Mouse (Mus musculus) midbrain, embryonic 12.5 days (tissue): ENCODE data around the gene Glrx5. TPM values are rescaled to one million over a fixed set of nuclear protein-coding genes. Genes with fewer than 3 reads are reported as not detected.

ENCODE experiments used
- ATAC-seq: fragments of 200-750 bp; cut with Nextera tagmentation; 2 replicates; pipeline ENCODE4 v1.8.0; 2017; ENCODE audit warnings: low read depth, moderate TSS enrichment, moderate library complexity; ENCODE audit not compliant: low FRiP score
- H3K27ac ChIP-seq: fragments of 300-500 bp; sonication (generic); replicated peaks from 2 replicates; pipeline ENCODE4 v1.5.1; 2016; ENCODE audit warnings: mild to moderate bottlenecking
- H3K27me3 ChIP-seq: fragments of 300-500 bp; sonication (generic); 2 replicates; pipeline ENCODE4 v1.6.1; 2016; ENCODE audit warnings: mild to moderate bottlenecking
- H3K36me3 ChIP-seq: fragments of 300-500 bp; sonication (generic); 2 replicates; pipeline ENCODE4 v1.6.1; 2016
- H3K4me1 ChIP-seq: fragments of 300-500 bp; sonication (generic); 2 replicates; pipeline ENCODE4 v1.6.1; 2016
- H3K4me2 ChIP-seq: fragments of 300-500 bp; sonication (generic); replicated peaks from 2 replicates; pipeline ENCODE4 v1.6.1; 2016; ENCODE audit warnings: mild to moderate bottlenecking, moderate library complexity
- H3K4me3 ChIP-seq: fragments of 300-500 bp; sonication (generic); 2 replicates; pipeline ENCODE4 v1.5.1; 2016; ENCODE audit warnings: mild to moderate bottlenecking
- H3K9ac ChIP-seq: fragments of 300-500 bp; sonication (generic); replicated peaks from 2 replicates; pipeline ENCODE4 v1.6.1; 2016; ENCODE audit warnings: mild to moderate bottlenecking, moderate library complexity
- H3K9me3 ChIP-seq: fragments of 300-500 bp; sonication (generic); 2 replicates; pipeline ENCODE4 v1.6.1; 2016; ENCODE audit warnings: mild to moderate bottlenecking
- WGBS: fragments of 180-500 bp; shearing (Covaris S2); methylation state at CpG from one replicate; pipeline ENCODE4 v1.1.7; 2016; 5-methylcytosine and 5-hydroxymethylcytosine counted together
- microRNA-seq: library from miRNA; unstranded; fragments of <30 nt; microRNA quantifications from one replicate; pipeline ENCODE4, GENCODE M21; 2017
- polyA plus RNA-seq: library from polyadenylated mRNA; unstranded; fragments of >200 nt; fragmentation: Nextera tagmentation; extraction: Ambion mirVana; gene quantifications from 2 replicates; pipeline ENCODE4 v1.2.1, GENCODE M21; 2016

Gene Glrx5
- polyA plus RNA-seq, 1 experiment from 2014 or later = 161 TPM

DNA sequence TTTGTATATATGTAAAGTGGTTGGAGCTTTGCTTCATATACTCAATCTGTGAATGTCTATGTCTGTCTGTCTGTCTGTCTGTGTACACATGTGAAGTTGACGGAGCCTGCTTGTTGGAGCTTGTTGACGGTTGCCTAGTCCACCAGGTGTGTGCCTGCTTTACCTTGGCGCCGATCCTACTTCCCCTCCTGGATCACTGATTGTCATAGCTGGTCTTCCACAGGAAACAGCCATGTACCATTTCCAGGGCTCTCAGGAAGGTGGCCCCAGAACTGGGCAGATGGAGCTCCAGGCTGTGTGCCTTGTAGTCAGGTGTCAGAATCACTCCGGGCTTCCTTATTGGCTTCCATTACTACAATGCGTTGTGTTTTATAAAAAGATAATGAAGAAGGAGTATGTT lies 54.3 kb downstream of the Glrx5 start:
- ATAC-seq = no peak
- Histone ChIP-seq H3K4me2 (no peak overlapping the region), H3K4me3 (no peak overlapping the region), H3K27ac (no peak overlapping the region), H3K36me3 (no peaks in the 10 kb centered on the region), H3K4me1 (peaks cover 5% of the 10 kb centered on the region; the same call in 1 of the 2 replicates), H3K27me3 (peaks cover 9% of the 10 kb centered on the region; the same call in 1 of the 2 replicates), H3K9ac (no peak overlapping the region), H3K9me3 (no peaks in the 10 kb centered on the region)
- 98% methylated on average over 6 of the region's 6 CpGs for WGBS

- Histone ChIP-seq H3K27ac (no peak overlapping the region), H3K27me3 (peaks cover 9% of the 10 kb centered on the region; the same call in 1 of the 2 replicates), H3K4me1 (peaks cover 5% of the 10 kb centered on the region; the same call in 1 of the 2 replicates), H3K36me3 (no peaks in the 10 kb centered on the region), H3K9me3 (no peaks in the 10 kb centered on the region), H3K4me2 (no peak overlapping the region), H3K4me3 (no peak overlapping the region), H3K9ac (no peak overlapping the region)
- no peak for ATAC-seq
- WGBS = 78% methylated on average over 3 of the region's 3 CpGs
These were observed 54.9 kb downstream of the Glrx5 start for GRCm38 (mm10) chr12:105087353-105087752.

DNA sequence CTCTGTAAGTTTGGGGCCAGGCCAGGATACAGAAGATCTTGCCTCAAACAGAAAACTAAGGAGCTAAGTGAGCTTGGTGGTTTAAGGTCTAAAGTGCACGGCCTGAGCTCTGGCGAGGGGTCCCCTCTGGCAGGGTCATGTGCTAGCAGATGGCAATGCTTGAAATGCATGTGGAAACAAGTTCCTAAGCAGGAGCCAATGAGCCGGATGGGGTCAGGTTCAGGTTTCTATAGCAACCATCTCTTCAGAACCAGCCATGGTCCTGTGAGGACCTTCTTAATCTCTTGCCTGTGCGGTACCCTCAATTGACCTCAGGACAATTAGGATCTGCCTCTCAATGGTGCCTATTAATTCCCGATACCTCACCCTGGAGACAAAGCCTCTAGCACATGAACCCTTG lies 56.7 kb downstream of the Glrx5 start:
- no peak for ATAC-seq
- Histone ChIP-seq H3K4me2 (no peak overlapping the region), H3K27ac (no peak overlapping the region), H3K4me3 (no peak overlapping the region), H3K9ac (no peak overlapping the region), H3K27me3 (peaks cover 9% of the 10 kb centered on the region; the same call in 1 of the 2 replicates), H3K36me3 (no peaks in the 10 kb centered on the region), H3K4me1 (peaks cover 18% of the 10 kb centered on the region), H3K9me3 (no peaks in the 10 kb centered on the region)
- 25% methylated on average over 5 of the region's 5 CpGs for WGBS

- 95% methylated on average over 6 of the region's 6 CpGs for WGBS
- Histone ChIP-seq H3K27me3 (peaks cover 9% of the 10 kb centered on the region; the same call in 1 of the 2 replicates), H3K9ac (no peak overlapping the region), H3K36me3 (no peaks in the 10 kb centered on the region), H3K9me3 (no peaks in the 10 kb centered on the region), H3K4me2 (no peak overlapping the region), H3K27ac (no peak overlapping the region), H3K4me3 (no peak overlapping the region), H3K4me1 (peaks cover 18% of the 10 kb centered on the region)
- ATAC-seq = no peak
These were observed 59.1 kb downstream of the Glrx5 start for GRCm38 (mm10) chr12:105091604-105092003.

Small RNA genes within 50 kb of the gene (microRNA-seq; reads per million reads assigned to microRNA genes)
- gene Mir3069 = 2.8 reads per million, percentile 6 among the genes with 10 or more reads in this experiment

Other genes with a start within 250 kb of the Glrx5 start
- gene Clmn, start 167.6 kb upstream of the Glrx5 start, polyA plus RNA-seq = 2.2 and 2.5 TPM in 2 replicates
- 0.14 and 0.18 TPM in 2 replicates for gene Syne3, start 22.9 kb upstream of the Glrx5 start, polyA plus RNA-seq
- not detected in 2 replicates for gene Tcl1b2, start 113.3 kb downstream of the Glrx5 start, polyA plus RNA-seq
- gene Tcl1b1, start 127.0 kb downstream of the Glrx5 start, polyA plus RNA-seq = not detected in 2 replicates
- gene Tcl1b5, start 143.7 kb downstream of the Glrx5 start, polyA plus RNA-seq = not detected in 2 replicates
- gene Tcl1b3, start 158.4 kb downstream of the Glrx5 start, polyA plus RNA-seq = not detected in 2 replicates
- gene Tcl1b4, start 169.3 kb downstream of the Glrx5 start, polyA plus RNA-seq = not detected in 2 replicates
- not detected in 2 replicates for gene Tcl1, start 190.1 kb downstream of the Glrx5 start, polyA plus RNA-seq